Mouse (Mus musculus) spleen, adult 2 months (tissue): Measurements from ENCODE around the gene Cyba. TPM values are rescaled to one million over a fixed set of nuclear protein-coding genes. Genes with fewer than 3 reads are reported as not detected.

Experiments used
- DNase-seq, 2 experiments: peaks; one replicate each; pipeline versions ENCODE4 v3.0.0 to v3.0.0-alpha.2; 2012 to 2021; ENCODE audit warnings: low spot score in 2 of 2, low read depth in 1 of 2
- H3K27ac ChIP-seq: fragments of 200-500 bp; 2 replicates; pipeline ENCODE4 v1.5.1; 2012; ENCODE audit warnings: low read length, inconsistent platforms; ENCODE audit not compliant: insufficient read depth
- H3K27me3 ChIP-seq: fragments of 200-500 bp; 2 replicates; pipeline ENCODE4 v1.6.1; 2012; ENCODE audit warnings: mild to moderate bottlenecking, moderate library complexity, low read length, inconsistent platforms; ENCODE audit not compliant: control insufficient read depth, insufficient read depth
- H3K36me3 ChIP-seq: fragments of 200-500 bp; 2 replicates; pipeline ENCODE4 v1.6.1; 2012; ENCODE audit warnings: mild to moderate bottlenecking, low read length, inconsistent platforms; ENCODE audit not compliant: control insufficient read depth, insufficient read depth
- H3K4me1 ChIP-seq: fragments of 200-500 bp; 2 replicates; pipeline ENCODE4 v1.6.1; 2011; ENCODE audit warnings: inconsistent platforms; ENCODE audit not compliant: control insufficient read depth, insufficient read depth, insufficient read length
- H3K4me3 ChIP-seq: fragments of 200-500 bp; 2 replicates; pipeline ENCODE4 v1.5.1; 2011; ENCODE audit warnings: mild to moderate bottlenecking, inconsistent platforms; ENCODE audit not compliant: insufficient read depth, insufficient read length; ENCODE audit errors: extremely low read depth
- CTCF ChIP-seq: fragments of 200-500 bp; IDR thresholded peaks from 2 replicates; pipeline ENCODE4 v1.5.1; 2011; ENCODE audit warnings: mild to moderate bottlenecking, inconsistent platforms; ENCODE audit not compliant: insufficient read depth, insufficient read length, insufficient replicate concordance; ENCODE audit errors: extremely low read depth
- POLR2A ChIP-seq: fragments of 200-500 bp; IDR thresholded peaks from 2 replicates; pipeline ENCODE4 v1.6.1; 2011; ENCODE audit warnings: low read depth, low read length, inconsistent platforms
- WGBS: fragments of 180-500 bp; shearing (Covaris S2); methylation state at CpG from one replicate; pipeline ENCODE4 v1.1.7; 2018; 5-methylcytosine and 5-hydroxymethylcytosine counted together
- polyA plus RNA-seq: library from polyadenylated mRNA; depleted of rRNA; stranded (reverse); fragments of >200 nt; gene quantifications from 2 replicates; pipeline ENCODE4 v1.2.3, GENCODE M21; 2012

The Cyba gene
- polyA plus RNA-seq, 1 experiment = 823 TPM

DNA sequence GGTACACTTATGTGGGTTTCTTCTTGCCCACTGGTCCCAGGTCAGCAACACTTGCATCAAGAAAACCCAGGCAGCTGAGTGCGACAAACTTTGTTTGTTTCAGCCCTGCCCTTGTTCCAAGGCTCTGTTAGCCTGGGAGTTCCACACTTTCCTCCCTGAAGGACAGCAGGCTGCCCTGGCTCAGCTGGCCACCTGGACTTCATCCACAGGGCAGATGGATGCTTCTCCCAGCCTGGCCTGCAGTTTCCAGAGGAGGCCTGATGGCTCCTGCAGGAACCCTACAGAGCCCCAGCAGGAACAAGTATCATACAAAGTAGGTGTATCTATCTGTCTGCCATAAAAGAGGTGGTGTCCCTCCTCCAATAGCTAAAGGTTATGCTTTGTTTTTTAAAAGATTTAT lies 8.6 kb upstream of the Cyba start:
- no peaks in the 10 kb centered on the region; the same call in 1 of the 2 replicates for H3K36me3 ChIP-seq
- no peak overlapping the region for H3K27ac ChIP-seq
- H3K27me3 ChIP-seq = no peaks in the 10 kb centered on the region
- peaks cover 23% of the 10 kb centered on the region for H3K4me1 ChIP-seq
- WGBS = 91% methylated on average over 1 of the region's 1 CpGs
- TF ChIP-seq POLR2A (no peak), CTCF (no peak)
- no peak overlapping the region for H3K4me3 ChIP-seq
- no peak for DNase-seq

DNA sequence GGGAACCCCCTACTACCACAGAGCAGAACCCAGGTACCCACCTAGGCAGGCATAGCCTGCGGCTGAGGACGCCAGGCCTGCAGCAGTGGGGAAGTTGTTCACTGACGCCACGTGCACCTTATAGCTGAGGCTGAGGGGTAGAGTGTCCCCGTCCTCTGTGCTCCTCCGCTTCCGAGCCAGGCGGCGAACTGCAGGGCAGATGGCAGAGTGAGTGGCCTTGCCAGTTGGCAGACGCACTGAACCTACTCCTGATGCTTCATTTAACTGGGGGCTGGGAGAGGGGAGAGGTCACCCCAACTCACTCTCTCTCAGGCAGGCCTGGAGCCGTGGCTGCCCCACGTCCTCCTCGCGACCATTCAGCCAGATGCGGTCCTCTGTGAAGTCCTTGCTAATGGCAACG lies 6.6 kb upstream of the Cyba start:
- no peaks in the 10 kb centered on the region; the same call in 1 of the 2 replicates for H3K36me3 ChIP-seq
- no peak overlapping the region for H3K4me3 ChIP-seq
- WGBS = 92% methylated on average over 16 of the region's 16 CpGs
- H3K4me1 ChIP-seq = peaks cover 21% of the 10 kb centered on the region
- no peak overlapping the region for H3K27ac ChIP-seq
- no peaks in the 10 kb centered on the region for H3K27me3 ChIP-seq
- DNase-seq = no peak
- no peak for TF ChIP-seq POLR2A
- TF ChIP-seq CTCF = no peak

DNA sequence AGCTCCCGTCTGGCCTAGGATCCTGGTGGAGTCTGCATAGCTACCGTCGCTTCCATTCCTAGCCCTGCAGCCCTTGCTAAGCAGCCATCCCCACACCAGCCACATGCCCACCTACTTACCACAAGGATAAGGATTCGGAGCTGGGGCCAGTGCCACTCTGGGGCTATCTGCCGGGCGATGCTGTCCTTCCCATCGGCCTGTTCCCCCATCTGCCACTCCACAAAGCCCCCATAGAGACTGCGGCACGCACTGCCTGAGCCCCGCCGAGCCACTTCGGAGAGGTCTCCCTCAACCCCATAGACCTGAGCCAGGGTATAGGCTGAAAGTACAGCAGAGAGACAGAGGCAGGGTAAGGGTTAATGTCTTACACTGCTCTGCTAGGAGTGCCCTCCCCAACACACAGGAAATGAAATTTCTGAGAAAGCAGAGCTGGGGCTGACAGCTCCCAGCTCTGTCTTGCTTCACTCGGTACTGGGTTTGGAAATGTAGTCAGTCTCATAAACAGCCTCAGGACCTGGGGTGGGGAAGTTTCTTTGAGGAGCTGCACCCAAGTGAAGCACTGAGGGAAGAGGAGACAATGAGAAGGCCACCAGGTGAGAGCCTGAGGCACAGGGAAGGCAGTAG lies 5.1 kb upstream of the Cyba start:
- WGBS = 63% methylated on average over 13 of the region's 13 CpGs
- Histone ChIP-seq H3K27me3 (no peaks in the 10 kb centered on the region), H3K27ac (peak overlapping the region; percentile 89), H3K36me3 (no peaks in the 10 kb centered on the region; the same call in 1 of the 2 replicates), H3K4me3 (peak overlapping the region; percentile 56), H3K4me1 (peaks cover 24% of the 10 kb centered on the region)
- no peak for TF ChIP-seq POLR2A
- no peak for TF ChIP-seq CTCF
- DNase-seq = no peak

DNA sequence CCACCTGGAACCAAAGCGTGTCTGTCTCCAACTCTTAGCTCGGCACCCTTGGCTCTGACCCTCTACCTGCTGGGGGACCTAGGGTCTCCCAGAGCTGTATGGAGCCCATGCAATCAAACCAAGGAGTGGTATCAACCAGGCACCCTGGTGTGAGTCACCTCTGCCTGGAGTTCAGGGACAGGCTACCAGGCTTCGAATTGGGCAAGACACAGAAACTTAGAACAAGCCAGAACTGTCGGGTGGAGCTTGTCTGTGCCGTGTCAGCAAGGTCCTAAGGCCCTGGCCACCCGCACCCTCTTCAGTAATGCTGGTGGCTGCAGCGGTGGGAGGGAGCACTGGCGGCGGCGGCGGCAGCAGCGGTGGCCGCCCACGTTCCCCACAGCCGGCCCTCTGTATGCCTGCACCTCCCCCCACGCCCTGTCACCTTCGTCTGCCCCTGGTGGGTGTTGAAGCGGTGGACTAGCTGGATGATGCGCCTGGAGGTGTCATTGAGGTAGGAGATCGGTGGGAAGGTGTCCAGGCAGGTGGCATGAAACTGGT lies 3.9 kb upstream of the Cyba start:
- Histone ChIP-seq H3K4me3 (no peak overlapping the region), H3K36me3 (no peaks in the 10 kb centered on the region; the same call in 1 of the 2 replicates), H3K27me3 (no peaks in the 10 kb centered on the region), H3K27ac (peak overlapping the region; percentile 18; the same call in 1 of the 2 replicates), H3K4me1 (peaks cover 21% of the 10 kb centered on the region)
- no peak for DNase-seq
- TF ChIP-seq CTCF = no peak
- TF ChIP-seq POLR2A = no peak
- WGBS = 82% methylated on average over 20 of the region's 20 CpGs

DNA sequence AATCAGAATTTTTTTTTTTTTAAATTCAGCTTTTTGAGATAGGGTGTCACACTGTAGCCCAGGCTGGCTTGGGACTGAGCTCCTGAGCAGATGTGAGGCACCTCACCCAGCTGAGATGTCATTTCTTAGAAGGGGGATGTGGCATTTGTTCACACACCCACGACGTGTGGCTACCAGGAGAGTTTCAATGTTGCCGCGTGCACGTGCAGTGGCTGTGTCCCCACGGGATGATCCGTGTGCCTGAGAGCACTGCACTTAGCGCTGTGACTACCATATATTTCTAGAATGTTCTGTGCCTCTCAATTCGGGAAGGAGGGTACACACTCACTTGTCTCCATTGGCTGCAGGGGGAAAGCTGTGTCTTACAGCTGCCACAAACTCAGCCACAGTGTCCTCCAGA lies 3.4 kb upstream of the Cyba start:
- no peak for TF ChIP-seq POLR2A
- no peak for TF ChIP-seq CTCF

DNA sequence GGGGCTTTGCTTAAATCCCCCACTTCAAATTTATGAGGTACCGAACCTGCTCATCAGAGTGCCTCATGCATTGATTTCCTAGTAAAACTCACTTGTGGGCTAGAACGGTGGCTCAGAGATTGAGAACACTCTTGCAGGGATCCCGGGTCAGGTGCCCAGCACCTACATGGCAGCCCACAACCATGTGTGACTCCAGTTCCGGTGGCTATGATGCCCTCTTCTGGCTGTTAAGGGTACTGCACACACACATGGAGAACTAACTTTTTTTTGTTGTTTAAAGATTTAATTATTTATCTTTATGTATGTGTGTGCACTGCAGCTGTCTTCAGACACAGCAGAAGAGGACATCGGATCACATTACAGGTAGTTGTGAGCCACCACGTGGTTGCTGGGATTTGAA lies 2.6 kb upstream of the Cyba start:
- no peaks in the 10 kb centered on the region for H3K27me3 ChIP-seq
- H3K4me3 ChIP-seq = no peak overlapping the region
- H3K27ac ChIP-seq = no peak overlapping the region
- no peaks in the 10 kb centered on the region; the same call in 1 of the 2 replicates for H3K36me3 ChIP-seq
- peaks cover 26% of the 10 kb centered on the region for H3K4me1 ChIP-seq
- 93% methylated on average over 6 of the region's 6 CpGs for WGBS
- DNase-seq = no peak
- no peak for TF ChIP-seq POLR2A
- peak; percentile 9; the same call in 1 of the 2 replicates for TF ChIP-seq CTCF

More for the DNA sequence above, 3.4 kb upstream of the Cyba start:
- H3K27ac ChIP-seq = no peak overlapping the region
- WGBS = 54% methylated on average over 9 of the region's 9 CpGs
- DNase-seq = no peak
- no peaks in the 10 kb centered on the region for H3K27me3 ChIP-seq
- H3K36me3 ChIP-seq = no peaks in the 10 kb centered on the region; the same call in 1 of the 2 replicates
- H3K4me3 ChIP-seq = no peak overlapping the region
- peaks cover 21% of the 10 kb centered on the region for H3K4me1 ChIP-seq
